Mouse (Mus musculus) stomach, postnatal 0 days (tissue): Measurements from ENCODE around the gene Myh8.

Source experiments
- CTCF ChIP-seq: IDR thresholded peaks from 2 replicates; pipeline ENCODE4 v1.5.1; 2016; ENCODE audit warnings: antibody characterized with exemption, low read depth, mild to moderate bottlenecking, moderate library complexity
- EP300 ChIP-seq: optimal IDR thresholded peaks from 2 replicates; pipeline ENCODE3; 2016; ENCODE audit warnings: antibody characterized with exemption

GRCm38 (mm10) chr11:67353011-67353410 is 76.1 kb downstream of the Myh8 start:
- peak; percentile 47 for TF ChIP-seq CTCF
- no peak for TF ChIP-seq EP300
